14 mouse cellular contexts compared by ENCODE assay signal in the genomic region with DNA sequence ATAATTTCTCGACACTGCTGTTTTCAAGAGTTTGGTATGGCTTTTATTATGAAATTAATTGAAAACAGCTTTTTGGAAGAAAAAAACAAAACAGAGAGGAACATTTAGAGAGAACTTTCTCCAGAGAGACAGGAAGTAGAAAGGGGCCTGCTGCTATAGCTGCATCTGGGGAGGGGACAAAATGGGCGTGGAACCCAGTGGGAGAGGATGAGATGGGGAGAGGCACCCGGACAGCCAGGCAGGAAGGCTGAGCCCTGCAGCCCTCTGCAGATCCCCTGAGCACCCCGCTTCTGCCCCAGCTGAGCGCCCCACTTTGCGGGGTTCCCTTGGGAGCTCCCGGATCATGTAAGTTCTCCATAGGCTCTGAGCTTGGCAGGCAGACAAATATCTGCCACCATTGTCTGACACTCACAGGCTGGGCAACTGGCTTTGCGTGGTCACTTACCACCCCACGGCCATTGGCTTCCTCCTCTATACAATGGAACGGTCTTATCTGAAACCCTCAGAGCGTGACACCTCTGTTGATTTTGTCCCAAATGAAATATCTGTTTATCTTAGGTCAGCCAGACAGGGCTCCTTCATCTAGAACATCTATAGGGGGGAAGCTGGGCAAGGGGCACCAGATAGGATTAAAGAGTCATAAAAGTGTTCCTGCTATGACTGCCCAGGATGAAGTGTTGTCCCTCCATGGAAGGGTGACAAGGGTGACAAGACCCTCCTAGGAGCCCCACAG. TPM values are rescaled to one million over a fixed set of nuclear protein-coding genes. Genes with fewer than 3 reads are reported as not detected.
DNase-seq lines count a peak whose midpoint lies in the region; ATAC-seq lines count a peak whose summit lies in the region.
"Had no signal": no experiment of that assay in that cellular context is flagged by ENCODE, and none has a peak within 500 bp of the region (broad histone marks: within the 10 kb centered on the region; RNA-seq: fewer than 3 reads in every experiment).

No protein-coding gene starts in this region.

- peak overlapping the region; percentile 48 for H3K27ac ChIP-seq in brown adipose tissue, adult 24 weeks (replicated peaks; ENCODE audit: low read depth, low read length)
- no peak overlapping the region for H3K27ac ChIP-seq in liver, embryonic 12.5 days
- H3K27ac ChIP-seq in forebrain, embryonic 16.5 days (ENCODE audit: low read length): no peak overlapping the region
- H3K27ac ChIP-seq: liver, embryonic 14.5 days had no signal

- no peak overlapping the region for H3K4me2 ChIP-seq in liver, embryonic 12.5 days
- H3K4me2 ChIP-seq in forebrain, embryonic 16.5 days (ENCODE audit: low read length): no peak overlapping the region

- no peaks in the 10 kb centered on the region for H3K36me3 ChIP-seq in liver, embryonic 12.5 days
- H3K36me3 ChIP-seq in forebrain, embryonic 16.5 days (ENCODE audit: control insufficient read depth, insufficient read depth): no peaks in the 10 kb centered on the region

- no peak overlapping the region for H3K9ac ChIP-seq in liver, embryonic 12.5 days
- H3K9ac ChIP-seq in forebrain, embryonic 16.5 days (replicated peaks; ENCODE audit: low read depth, low read length): no peak overlapping the region
- H3K9ac ChIP-seq: liver, embryonic 14.5 days had no signal

- 0 out of 2 replicates have a peak overlapping the region, but pooled peaks have one; percentile 14 for H3K4me3 ChIP-seq in brown adipose tissue, adult 24 weeks (ENCODE audit: insufficient read depth, low read depth, low read length)
- no peak overlapping the region for H3K4me3 ChIP-seq in liver, embryonic 12.5 days
- H3K4me3 ChIP-seq in forebrain, embryonic 16.5 days (replicated peaks; ENCODE audit: low read length): no peak overlapping the region
- H3K4me3 ChIP-seq: erythroblast, embryonic 14.5 days had no signal

- DNase-seq in kidney, postnatal 4 days: peak; percentile 41 to 47
- DNase-seq in kidney, postnatal 25 days: no peak
- DNase-seq in heart, adult 8-10 months (ENCODE audit: low spot score): peak; percentile 44
- no peak for DNase-seq in left cerebral cortex, adult 9 months (ENCODE audit: low spot score in 2 of 2)
- DNase-seq: cerebellum, adult 11 months; midbrain, embryonic 14.5 days had no signal

- 0 out of 2 replicates have a peak, but pooled peaks have one; percentile 11 for ATAC-seq in megakaryocyte progenitor cell, adult 5-6 weeks (replicated peaks; ENCODE audit: poor library complexity)
- ATAC-seq in liver, embryonic 12.5 days: no peak
- no peak for ATAC-seq in forebrain, embryonic 16.5 days
- ATAC-seq: intestine, embryonic 16.5 days had no signal

- H3K9me3 ChIP-seq in liver, embryonic 12.5 days (replicated peaks): no peaks in the 10 kb centered on the region
- no peaks in the 10 kb centered on the region for H3K9me3 ChIP-seq in forebrain, embryonic 16.5 days (ENCODE audit: control insufficient read depth, low read length)

- WGBS in liver, embryonic 12.5 days (ENCODE audit: insufficient replicate concordance): 31% methylated on average over 11 of the region's 11 CpGs
- 78% methylated on average over 11 of the region's 11 CpGs for WGBS in forebrain, embryonic 16.5 days

- H3K27me3 ChIP-seq in liver, embryonic 12.5 days (replicated peaks): peaks cover 7% of the 10 kb centered on the region; the same call in 1 of the 2 replicates
- H3K27me3 ChIP-seq in forebrain, embryonic 16.5 days (replicated peaks; ENCODE audit: control insufficient read depth, insufficient read depth, low read length): no peaks in the 10 kb centered on the region

- no peaks in the 10 kb centered on the region for H3K4me1 ChIP-seq in brown adipose tissue, adult 24 weeks (ENCODE audit: control insufficient read depth, insufficient read depth, insufficient read length, low read length)
- H3K4me1 ChIP-seq in liver, embryonic 12.5 days: peaks cover 10% of the 10 kb centered on the region; the same call in 1 of the 2 replicates
- no peaks in the 10 kb centered on the region for H3K4me1 ChIP-seq in forebrain, embryonic 16.5 days (replicated peaks; ENCODE audit: control insufficient read depth, insufficient read depth, low read length)

RNA-seq across cellular contexts. Expression of a gene that starts 2.5 kb away (rescaled TPM):
- polyA plus RNA-seq in brown adipose tissue, adult 24 weeks (2012; ENCODE audit: insufficient read depth, insufficient read length, missing spikeins): 6.3 and 8.9 TPM in 2 replicates
- total RNA-seq in heart, adult 8-10 months (2022): 10 to 100 TPM in 3 of 4 experiments, 1 to 10 TPM in 1; 9.2 to 16.4 (median 10.3) TPM
- 1.2 and 2.3 TPM in 2 replicates for total RNA-seq in megakaryocyte progenitor cell, adult 5-6 weeks (2015)
- total RNA-seq in megakaryocyte progenitor cell, adult 5-6 weeks (2017): not detected in 2 replicates
- polyA plus RNA-seq in liver, embryonic 12.5 days (2016; fragmentation: Nextera tagmentation; extraction: Ambion mirVana): 12.8 and 13.8 TPM in 2 replicates
- 2.1 and 3.6 TPM in 2 replicates for polyA plus RNA-seq in forebrain, embryonic 16.5 days (2015; fragmentation: Nextera tagmentation; extraction: Ambion mirVana)
- total RNA-seq: granulocyte monocyte progenitor cell, adult 5-6 weeks had no signal

RNA-seq across cellular contexts. Expression of a gene that starts 47.8 kb away (rescaled TPM):
- not detected in 2 replicates for polyA plus RNA-seq in brown adipose tissue, adult 24 weeks (2012; ENCODE audit: insufficient read depth, insufficient read length, missing spikeins)
- under 1 TPM in 3 of 4 experiments, not detected in 1; 0.22 to 0.23 (median 0.22) TPM for total RNA-seq in heart, adult 8-10 months (2022)
- total RNA-seq in megakaryocyte progenitor cell, adult 5-6 weeks (2015): 0.10 TPM in 1 of 2 replicates, not detected in the other
- total RNA-seq in megakaryocyte progenitor cell, adult 5-6 weeks (2017): 0.27 TPM in 1 of 2 replicates, not detected in the other
- 0.06 TPM in 2 replicates for polyA plus RNA-seq in liver, embryonic 12.5 days (2016; fragmentation: Nextera tagmentation; extraction: Ambion mirVana)
- 1.5 and 2.0 TPM in 2 replicates for polyA plus RNA-seq in forebrain, embryonic 16.5 days (2015; fragmentation: Nextera tagmentation; extraction: Ambion mirVana)
- total RNA-seq: granulocyte monocyte progenitor cell, adult 5-6 weeks had no signal
- polyA plus RNA-seq: erythroblast, embryonic 14.5 days had no signal

Comparison
In these comparisons a context has a peak if more than half of its experiments do, and no peak if none do; other contexts are left out.
1. DNase-seq: peak in kidney, postnatal 4 days (2 of 2) and heart, adult 8-10 months (single experiment); none in kidney, postnatal 25 days (0 of 2) and left cerebral cortex, adult 9 months (0 of 2).